Mouse (Mus musculus) spleen, adult 2 months (tissue): Measurements from ENCODE around the gene Asphd2. TPM values are rescaled to one million over a fixed set of nuclear protein-coding genes. Genes with fewer than 3 reads are reported as not detected.

ENCODE experiments used
- DNase-seq, 2 experiments: peaks; one replicate each; pipeline versions ENCODE4 v3.0.0 to v3.0.0-alpha.2; 2012 to 2021; ENCODE audit warnings: low spot score in 2 of 2, low read depth in 1 of 2
- H3K27ac ChIP-seq: fragments of 200-500 bp; 2 replicates; pipeline ENCODE4 v1.5.1; 2012; ENCODE audit warnings: low read length, inconsistent platforms; ENCODE audit not compliant: insufficient read depth
- H3K27me3 ChIP-seq: fragments of 200-500 bp; 2 replicates; pipeline ENCODE4 v1.6.1; 2012; ENCODE audit warnings: mild to moderate bottlenecking, moderate library complexity, low read length, inconsistent platforms; ENCODE audit not compliant: control insufficient read depth, insufficient read depth
- H3K36me3 ChIP-seq: fragments of 200-500 bp; 2 replicates; pipeline ENCODE4 v1.6.1; 2012; ENCODE audit warnings: mild to moderate bottlenecking, low read length, inconsistent platforms; ENCODE audit not compliant: control insufficient read depth, insufficient read depth
- H3K4me1 ChIP-seq: fragments of 200-500 bp; 2 replicates; pipeline ENCODE4 v1.6.1; 2011; ENCODE audit warnings: inconsistent platforms; ENCODE audit not compliant: control insufficient read depth, insufficient read depth, insufficient read length
- H3K4me3 ChIP-seq: fragments of 200-500 bp; 2 replicates; pipeline ENCODE4 v1.5.1; 2011; ENCODE audit warnings: mild to moderate bottlenecking, inconsistent platforms; ENCODE audit not compliant: insufficient read depth, insufficient read length; ENCODE audit errors: extremely low read depth
- CTCF ChIP-seq: fragments of 200-500 bp; IDR thresholded peaks from 2 replicates; pipeline ENCODE4 v1.5.1; 2011; ENCODE audit warnings: mild to moderate bottlenecking, inconsistent platforms; ENCODE audit not compliant: insufficient read depth, insufficient read length, insufficient replicate concordance; ENCODE audit errors: extremely low read depth
- POLR2A ChIP-seq: fragments of 200-500 bp; IDR thresholded peaks from 2 replicates; pipeline ENCODE4 v1.6.1; 2011; ENCODE audit warnings: low read depth, low read length, inconsistent platforms
- WGBS: fragments of 180-500 bp; shearing (Covaris S2); methylation state at CpG from one replicate; pipeline ENCODE4 v1.1.7; 2018; 5-methylcytosine and 5-hydroxymethylcytosine counted together
- polyA plus RNA-seq: library from polyadenylated mRNA; depleted of rRNA; stranded (reverse); fragments of >200 nt; gene quantifications from 2 replicates; pipeline ENCODE4 v1.2.3, GENCODE M21; 2012

Gene Asphd2
- polyA plus RNA-seq, 1 experiment: 0.19 TPM

DNA sequence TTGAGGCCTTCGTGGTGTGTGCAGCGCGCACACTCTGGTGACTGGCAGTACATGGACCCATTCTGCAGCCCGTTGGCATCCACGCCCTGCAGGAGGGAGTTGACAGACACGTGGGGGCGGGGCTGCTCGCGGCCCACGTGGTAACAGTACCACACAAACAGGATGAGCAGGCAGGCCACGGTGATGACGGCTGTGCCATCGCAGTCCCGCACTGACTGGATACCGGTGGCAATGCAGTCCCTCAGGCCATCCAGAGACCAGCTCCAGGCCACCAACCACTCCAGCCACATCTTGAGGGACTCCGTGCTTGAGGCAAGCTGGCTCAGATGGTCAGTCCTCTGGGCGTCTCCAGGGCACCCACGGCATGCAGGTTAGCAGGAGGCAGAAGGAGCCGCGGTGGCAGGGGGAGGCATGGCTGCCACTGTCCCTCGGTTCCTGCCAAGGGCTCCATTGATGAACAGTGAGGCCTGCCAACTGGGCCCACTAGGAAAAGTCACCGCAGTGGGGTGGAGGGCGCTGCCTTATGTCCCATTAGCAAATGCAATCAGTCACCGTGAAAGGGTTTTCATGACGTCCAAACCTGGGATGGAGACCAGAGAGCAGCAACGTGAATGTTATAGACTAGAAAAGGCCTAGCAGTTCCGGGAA, 2.9 kb downstream of the Asphd2 start:
- Histone ChIP-seq H3K27me3 (peaks cover 9% of the 10 kb centered on the region), H3K4me3 (no peak overlapping the region), H3K27ac (no peak overlapping the region), H3K4me1 (no peaks in the 10 kb centered on the region), H3K36me3 (no peaks in the 10 kb centered on the region)
- DNase-seq: no peak
- 73% methylated on average over 27 of the region's 27 CpGs for WGBS
- no peak for TF ChIP-seq CTCF
- no peak for TF ChIP-seq POLR2A

- Histone ChIP-seq H3K4me3 (no peak overlapping the region), H3K27me3 (peaks cover 9% of the 10 kb centered on the region), H3K27ac (no peak overlapping the region), H3K4me1 (no peaks in the 10 kb centered on the region), H3K36me3 (no peaks in the 10 kb centered on the region)
- 64% methylated on average over 16 of the region's 16 CpGs for WGBS
- DNase-seq: no peak
- no peak for TF ChIP-seq POLR2A
- no peak for TF ChIP-seq CTCF
Observed at GRCm38 (mm10) chr5:112391002-112391401, 3.7 kb downstream of the Asphd2 start.

DNA sequence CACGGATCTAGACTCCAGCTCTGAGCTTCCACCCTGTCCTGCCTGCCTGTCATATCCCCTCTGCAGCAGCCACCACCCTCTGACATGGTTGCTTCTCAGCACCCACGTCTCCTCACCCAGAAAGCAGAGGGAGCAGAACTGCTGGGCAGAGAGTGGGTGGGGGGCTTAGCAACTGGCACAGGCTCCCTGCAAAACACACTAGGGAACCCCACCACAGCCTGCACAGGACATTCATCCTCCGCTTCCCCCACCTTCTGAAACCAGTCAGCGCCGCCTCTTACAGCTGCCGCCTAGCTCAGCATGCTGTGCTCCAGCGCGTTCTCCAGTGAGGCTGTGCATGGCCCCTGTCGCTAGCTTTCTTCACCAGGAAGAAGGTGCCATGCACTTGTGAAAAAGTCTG, 5.3 kb downstream of the Asphd2 start:
- TF ChIP-seq CTCF (no peak), POLR2A (no peak)
- H3K36me3 ChIP-seq: no peaks in the 10 kb centered on the region
- no peak for DNase-seq
- H3K27me3 ChIP-seq: peaks cover 1% of the 10 kb centered on the region
- WGBS: 57% methylated on average over 9 of the region's 9 CpGs
- no peak overlapping the region for H3K27ac ChIP-seq
- peaks cover 4% of the 10 kb centered on the region; the same call in 1 of the 2 replicates for H3K4me1 ChIP-seq
- H3K4me3 ChIP-seq: no peak overlapping the region

DNA sequence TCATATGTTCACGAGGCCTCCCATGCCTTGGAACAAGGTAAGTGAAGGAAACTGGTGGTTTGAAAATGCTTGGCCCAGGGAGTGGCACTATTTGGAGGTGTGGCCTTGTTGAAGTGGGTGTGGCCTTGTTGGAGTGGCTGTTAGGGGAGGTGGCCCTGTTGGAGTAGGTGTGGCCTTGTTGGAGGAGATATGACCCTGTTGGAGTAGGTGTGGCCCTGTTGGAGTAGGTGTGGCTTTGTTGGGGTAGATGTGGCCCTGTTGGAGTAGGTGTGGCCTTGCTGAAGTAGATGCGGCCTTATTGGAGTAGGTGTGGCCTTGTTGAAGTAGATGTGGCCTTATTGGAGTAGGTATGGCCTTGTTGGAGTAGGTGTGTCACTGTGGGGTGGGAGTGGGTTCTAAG, 8.7 kb downstream of the Asphd2 start:
- peaks cover 4% of the 10 kb centered on the region; the same call in 1 of the 2 replicates for H3K4me1 ChIP-seq
- TF ChIP-seq CTCF: no peak
- no peak for TF ChIP-seq POLR2A
- H3K36me3 ChIP-seq: no peaks in the 10 kb centered on the region
- H3K4me3 ChIP-seq: no peak overlapping the region
- no peak overlapping the region for H3K27ac ChIP-seq
- DNase-seq: no peak
- 85% methylated on average over 2 of the region's 2 CpGs for WGBS
- H3K27me3 ChIP-seq: no peaks in the 10 kb centered on the region

DNA sequence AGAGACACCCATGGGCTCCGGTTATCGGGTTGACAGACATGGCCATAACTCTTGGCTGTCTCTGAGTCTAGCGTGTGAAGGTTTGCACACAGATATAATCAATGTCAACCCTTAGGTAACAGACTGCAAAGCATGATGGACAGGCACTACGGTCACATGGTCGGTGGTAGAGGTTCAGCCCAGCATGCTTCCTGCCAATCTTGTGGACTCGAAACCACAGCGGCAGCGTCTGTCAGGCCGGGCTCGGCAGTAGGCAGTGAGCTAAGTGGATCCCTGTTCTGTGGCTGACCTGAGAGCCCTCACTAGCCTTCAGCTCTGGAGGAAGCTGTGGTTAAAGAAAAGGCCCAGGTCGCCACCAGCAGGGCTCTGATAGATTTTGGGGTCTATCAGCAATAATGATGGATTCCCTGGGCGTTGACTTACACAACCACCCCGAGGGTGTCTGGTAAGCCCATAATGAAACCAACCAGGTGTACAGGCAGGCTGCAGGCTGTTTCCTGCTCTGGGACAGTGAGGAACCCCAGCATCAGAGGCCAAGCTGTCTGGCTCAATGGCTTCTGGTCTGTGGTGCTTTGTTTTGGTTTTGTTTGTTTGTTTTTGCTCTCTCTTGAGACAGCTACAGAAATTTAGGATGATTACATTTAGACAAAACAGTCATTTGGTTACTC, 9.7 kb downstream of the Asphd2 start:
- Histone ChIP-seq H3K36me3 (no peaks in the 10 kb centered on the region; the same call in 1 of the 2 replicates), H3K27me3 (no peaks in the 10 kb centered on the region), H3K4me1 (peaks cover 4% of the 10 kb centered on the region; the same call in 1 of the 2 replicates), H3K4me3 (no peak overlapping the region), H3K27ac (peak overlapping the region; percentile 32; the same call in 1 of the 2 replicates)
- WGBS: 14% methylated on average over 13 of the region's 13 CpGs
- peak in 1 of 2 experiments; percentile 24 for DNase-seq
- TF ChIP-seq POLR2A (no peak), CTCF (no peak)

DNA sequence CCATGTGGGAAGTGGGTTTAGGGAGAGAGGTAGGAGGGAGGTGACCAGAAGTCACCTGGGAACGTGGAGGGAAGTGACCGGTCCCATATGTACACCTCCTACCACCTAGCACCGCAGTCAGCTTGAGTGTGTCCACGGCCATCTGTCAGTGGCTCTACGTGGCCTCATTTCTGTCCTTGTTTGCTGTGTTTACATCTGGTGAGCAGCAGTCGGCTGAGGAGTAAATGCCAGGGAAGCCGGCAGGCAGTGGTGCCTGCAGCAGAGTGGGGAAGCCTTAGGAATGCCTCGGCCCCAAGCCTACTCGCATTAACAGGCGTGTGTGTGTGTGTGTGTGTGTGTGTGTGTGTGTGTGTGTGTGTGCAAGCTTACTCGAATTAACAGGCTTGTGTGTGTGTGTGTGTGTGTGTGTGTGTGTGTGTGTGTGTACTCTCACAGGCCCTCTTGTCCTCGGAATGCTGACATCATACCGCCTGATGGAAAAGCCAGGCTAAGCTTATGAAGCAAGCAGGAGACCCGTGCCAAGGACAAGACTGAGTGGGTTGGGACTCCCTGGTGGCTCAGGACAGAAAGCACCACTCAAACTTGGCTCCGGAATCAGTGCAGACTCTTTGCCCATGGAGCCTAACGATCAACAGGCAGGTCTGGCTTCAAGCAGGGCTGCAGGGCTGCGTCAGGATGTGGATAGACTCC, 11.9 kb downstream of the Asphd2 start:
- H3K36me3 ChIP-seq: no peaks in the 10 kb centered on the region; the same call in 1 of the 2 replicates
- no peaks in the 10 kb centered on the region for H3K27me3 ChIP-seq
- WGBS: 77% methylated on average over 17 of the region's 17 CpGs
- H3K4me3 ChIP-seq: no peak overlapping the region
- TF ChIP-seq CTCF: no peak
- DNase-seq: no peak
- no peak overlapping the region for H3K27ac ChIP-seq
- peaks cover 4% of the 10 kb centered on the region; the same call in 1 of the 2 replicates for H3K4me1 ChIP-seq

- no peak for DNase-seq
- Histone ChIP-seq H3K36me3 (no peaks in the 10 kb centered on the region; the same call in 1 of the 2 replicates), H3K27ac (no peak overlapping the region), H3K4me1 (peaks cover 4% of the 10 kb centered on the region; the same call in 1 of the 2 replicates), H3K27me3 (no peaks in the 10 kb centered on the region), H3K4me3 (no peak overlapping the region)
- TF ChIP-seq CTCF: no peak
- TF ChIP-seq POLR2A: no peak
- WGBS: 88% methylated on average over 9 of the region's 9 CpGs
Observed at GRCm38 (mm10) chr5:112382042-112382441, 12.6 kb downstream of the Asphd2 start.
